Mouse (Mus musculus) hindlimb bud, embryonic 11.5 days (tissue): ENCODE data around the gene Kmt2a.
A peak's percentile ranks its signal among the peaks of the same experiment; 100 is the strongest.
"Not testable (repeated sequence)": the region's sequence is repeated elsewhere in the genome, so short reads cannot be mapped to it uniquely, and the experiment has no call there.

ENCODE experiments used
- DNase-seq: peaks from one replicate; pipeline ENCODE4 v3.0.0-alpha.2; 2012; ENCODE audit warnings: low read depth, low spot score; ENCODE audit errors: extremely low spot score

The Kmt2a gene

GRCm38 (mm10) chr9:44826660-44827059, 54.4 kb downstream of the Kmt2a start:
- no peak for DNase-seq

GRCm38 (mm10) chr9:44819920-44820827, 60.9 kb downstream of the Kmt2a start:
- DNase-seq = no peak

- DNase-seq = no peak
These were observed 63.6 kb downstream of the Kmt2a start for GRCm38 (mm10) chr9:44817522-44817921.

GRCm38 (mm10) chr9:44814179-44814578, 66.9 kb downstream of the Kmt2a start:
- DNase-seq = no peak

GRCm38 (mm10) chr9:44810316-44810715, 70.8 kb downstream of the Kmt2a start:
- no peak for DNase-seq

- DNase-seq = no peak
These were observed 73.3 kb downstream of the Kmt2a start for GRCm38 (mm10) chr9:44807778-44808177.

GRCm38 (mm10) chr9:44807141-44807540, 74.0 kb downstream of the Kmt2a start:
- no peak for DNase-seq

GRCm38 (mm10) chr9:44805536-44805935, 75.6 kb downstream of the Kmt2a start:
- DNase-seq = no peak

GRCm38 (mm10) chr9:44804678-44805077, 76.4 kb downstream of the Kmt2a start:
- DNase-seq = no peak

GRCm38 (mm10) chr9:44802808-44803450, 78.2 kb downstream of the Kmt2a start, which contains the start of gene Ttc36:
Gene Ttc36, minus strand, starts transcription at chr9:44803072.
- DNase-seq = no peak

GRCm38 (mm10) chr9:44801669-44802068, 79.4 kb downstream of the Kmt2a start:
- DNase-seq = no peak

GRCm38 (mm10) chr9:44799958-44800324, 81.2 kb downstream of the Kmt2a start:
- DNase-seq = no peak

GRCm38 (mm10) chr9:44799102-44799957, 81.8 kb downstream of the Kmt2a start, which contains the start of gene Tmem25:
Gene Tmem25, minus strand, starts transcription at chr9:44799307.
- peak; percentile 16 for DNase-seq

GRCm38 (mm10) chr9:44798298-44798697, 82.8 kb downstream of the Kmt2a start:
- no peak for DNase-seq

- no peak for DNase-seq
These were observed 88.3 kb downstream of the Kmt2a start for GRCm38 (mm10) chr9:44792842-44793241.

- DNase-seq = peak; percentile 80
These were observed 108.1 kb downstream of the Kmt2a start for GRCm38 (mm10) chr9:44772750-44773651.

GRCm38 (mm10) chr9:44772392-44772749, 108.7 kb downstream of the Kmt2a start:
- DNase-seq = no peak

- DNase-seq = no peak
These were observed 109.7 kb downstream of the Kmt2a start for GRCm38 (mm10) chr9:44771376-44771775.

- not testable (repeated sequence) for DNase-seq
These were observed 113.1 kb downstream of the Kmt2a start for GRCm38 (mm10) chr9:44768029-44768394.
